Mouse (Mus musculus) megakaryocyte, embryonic 14.5 days (primary cell): ENCODE results near the gene Cd300ld.

Experiments
- FLI1 ChIP-seq: IDR thresholded peaks from 2 replicates; pipeline ENCODE4 v1.6.1; 2012; ENCODE audit warnings: low read length, inconsistent platforms, mixed read lengths
- GATA1 ChIP-seq: IDR thresholded peaks from 3 replicates; pipeline ENCODE4 v1.6.1; 2012; ENCODE audit warnings: mixed read lengths, low read length, inconsistent platforms, borderline replicate concordance

DNA sequence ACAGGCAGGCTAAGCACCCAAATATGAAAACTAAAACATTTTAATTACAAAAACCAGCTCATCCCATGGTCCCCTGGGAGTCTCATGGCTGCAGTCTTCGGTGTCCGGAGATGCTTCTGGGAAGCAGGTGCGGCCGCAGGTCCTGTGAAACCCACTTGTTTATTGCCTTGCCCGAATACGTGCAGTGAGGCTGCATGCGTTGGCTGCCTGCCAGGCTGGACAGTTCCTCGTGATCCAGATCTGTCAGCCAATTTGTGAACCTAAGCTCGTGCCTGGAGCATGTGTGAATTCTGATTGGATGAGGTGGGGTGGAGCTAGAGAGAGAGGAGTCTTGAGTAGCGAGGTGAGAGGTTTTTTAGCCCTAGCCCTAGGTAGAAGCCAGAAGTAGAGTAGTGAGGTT, 17.0 kb downstream of the Cd300ld start:
- TF ChIP-seq GATA1 (no peak), FLI1 (no peak)
